Comparison of ENCODE assay signal across 13 mouse cellular contexts in the genomic region with DNA sequence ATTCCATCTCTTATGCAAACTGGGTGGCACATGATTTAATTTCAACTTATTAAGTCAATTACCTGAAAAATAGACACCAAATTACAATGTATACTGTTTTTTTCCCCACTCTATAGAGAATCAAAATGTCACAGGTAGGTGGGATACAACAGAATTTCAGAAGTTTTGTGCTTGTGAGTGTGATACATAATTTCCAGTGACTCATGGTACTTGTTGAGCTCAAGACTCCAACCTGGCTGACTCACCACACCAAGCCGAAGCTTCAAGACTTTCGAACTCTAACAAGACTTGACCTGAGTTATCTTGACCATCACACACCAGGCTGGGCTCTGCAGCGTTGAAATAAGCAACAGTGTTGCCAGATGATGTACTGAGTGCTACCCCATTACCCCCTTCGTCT.
"Had no signal": no experiment of that assay in that cellular context is flagged by ENCODE, and none has a peak within 500 bp of the region (broad histone marks: within the 10 kb centered on the region; RNA-seq: fewer than 3 reads in every experiment).

No protein-coding gene starts in this region.

- H3K4me1 ChIP-seq: limb, embryonic 13.5 days had no signal

- H3K27me3 ChIP-seq: limb, embryonic 13.5 days had no signal

- H3K9me3 ChIP-seq: limb, embryonic 13.5 days; midbrain, embryonic 10.5 days had no signal

- H3K27ac ChIP-seq: limb, embryonic 13.5 days; liver, embryonic 14.5 days; midbrain, embryonic 10.5 days; stomach, postnatal 0 days had no signal

- H3K4me3 ChIP-seq: limb, embryonic 13.5 days; midbrain, embryonic 10.5 days; myocyte had no signal

- H3K4me2 ChIP-seq: limb, embryonic 13.5 days had no signal

- DNase-seq: kidney, adult 2 months; kidney, postnatal 25 days; left cerebral cortex, postnatal 4 days; lung, adult 18-20 months; lung, postnatal 4 days; midbrain, embryonic 14.5 days; thymus, adult 2 months; thymus, postnatal 25 days had no signal

- H3K9ac ChIP-seq: limb, embryonic 13.5 days; liver, embryonic 14.5 days had no signal

- H3K36me3 ChIP-seq: limb, embryonic 13.5 days; midbrain, embryonic 10.5 days had no signal
